Mouse (Mus musculus): ENCODE data around the gene Atxn7l3b.

Gene Atxn7l3b

DNA sequence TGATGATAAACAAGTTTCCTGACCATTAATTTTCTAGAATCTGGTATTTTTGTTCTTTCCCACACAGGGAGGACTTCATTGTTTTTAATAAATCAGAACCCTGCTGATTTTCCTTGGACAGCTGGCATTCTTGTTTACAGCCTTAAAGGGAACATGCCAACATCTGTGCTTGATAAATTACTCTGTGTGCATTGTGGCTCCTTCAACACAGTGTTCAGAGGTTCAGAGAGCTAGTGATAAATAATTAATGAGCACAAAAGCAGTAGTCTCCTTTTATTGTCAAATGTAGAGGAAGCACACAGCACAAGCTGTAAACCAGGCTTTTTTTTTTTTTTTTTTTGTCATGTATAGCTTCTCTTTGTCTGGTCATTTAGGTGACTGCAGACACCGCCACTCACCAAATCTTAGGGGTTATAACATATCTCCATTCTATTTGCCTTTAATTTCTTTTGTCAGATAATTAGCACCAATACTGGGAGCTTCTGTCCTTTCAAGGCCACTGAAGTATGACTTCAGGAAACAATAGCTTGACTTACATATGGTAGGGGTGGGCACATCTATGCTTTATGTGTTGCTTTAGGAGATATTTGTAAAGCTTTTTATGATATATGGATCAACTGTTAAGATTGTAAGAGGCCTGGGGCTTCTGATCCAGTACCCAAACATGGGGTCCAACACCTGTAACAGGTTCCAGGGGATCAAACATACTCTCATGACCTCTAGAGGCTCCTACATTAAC, 52.0 kb downstream of the Atxn7l3b start:
- DNase-seq (ENCODE audit: extremely low read depth, low read depth, low spot score): no peak
